Mouse (Mus musculus): Measurements from ENCODE around the gene Krtap19-4. TPM values are rescaled to one million over a fixed set of nuclear protein-coding genes. Genes with fewer than 3 reads are reported as not detected.

The Krtap19-4 gene
- not detected in 2 replicates for polyA plus RNA-seq (2014; fragmentation: Nextera tagmentation; extraction: Ambion mirVana)

DNA sequence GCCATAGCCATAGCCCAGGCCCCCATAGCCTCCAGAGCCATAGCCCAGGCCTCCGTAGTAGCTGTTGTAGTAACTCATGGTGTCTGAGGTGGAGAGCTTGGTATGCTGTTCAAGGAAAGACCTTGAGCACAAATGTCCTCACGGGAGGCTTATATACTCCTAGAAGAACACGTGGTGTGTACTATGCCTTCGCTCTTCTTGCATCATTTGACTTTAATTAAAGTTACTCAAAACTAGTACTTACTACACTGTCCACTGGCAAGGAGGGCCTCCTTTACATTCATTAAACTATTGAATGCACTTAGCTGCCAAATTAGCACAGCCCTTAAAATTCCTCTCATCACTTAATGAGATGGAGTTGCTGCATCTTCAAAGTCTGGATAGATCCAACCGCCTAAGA, at the start of gene Krtap19-4:
Gene Krtap19-4, minus strand, starts transcription at position 101 of the 400 bp plus-strand sequence.
- Histone ChIP-seq H3K9me3 (ENCODE audit: control insufficient read depth, low read length) (no peaks in the 10 kb centered on the region), H3K27me3 (ENCODE audit: control insufficient read depth, insufficient read depth, low read length) (no peaks in the 10 kb centered on the region), H3K4me1 (replicated peaks; ENCODE audit: control insufficient read depth, insufficient read depth, low read length) (no peaks in the 10 kb centered on the region), H3K4me3 (ENCODE audit: low read depth, low read length) (no peak within 1 kb of the TSS), H3K9ac (ENCODE audit: low read depth, low read length) (no peak within 1 kb of the TSS), H3K4me2 (replicated peaks; ENCODE audit: low read depth, low read length) (no peak within 1 kb of the TSS), H3K36me3 (ENCODE audit: control insufficient read depth, insufficient read depth, low read length) (no peaks in the 10 kb centered on the region), H3K27ac (ENCODE audit: low read depth, low read length) (no peak within 1 kb of the TSS)
- no peak for DNase-seq (ENCODE audit: low spot score)
- ATAC-seq (ENCODE audit: low FRiP score) = no peak
- WGBS = 89% methylated on average over 5 of the region's 5 CpGs

DNA sequence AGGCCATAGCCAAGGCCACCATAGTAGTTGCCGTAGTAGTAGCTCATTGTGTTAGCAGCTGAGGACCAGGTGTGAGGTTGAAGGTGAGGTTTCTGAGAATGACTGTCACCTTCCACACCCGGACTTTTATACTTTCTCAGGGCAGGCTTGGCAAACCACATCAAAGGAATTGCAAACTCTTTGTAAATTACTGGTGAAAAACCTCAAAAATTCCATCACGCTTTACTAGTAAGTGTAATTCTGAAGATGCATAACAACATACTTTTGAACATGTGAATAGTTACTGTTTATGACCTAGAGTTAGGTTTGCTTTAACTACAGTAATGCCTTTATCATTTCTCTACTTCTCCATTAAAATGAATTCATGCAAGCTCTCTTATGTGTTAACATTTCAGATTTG, 47.3 kb upstream of the Krtap19-4 start, which contains the start of gene Krtap19-9b:
Gene Krtap19-9b, minus strand, starts transcription at position 101 of the 400 bp plus-strand sequence.
- H3K27me3 ChIP-seq (ENCODE audit: control insufficient read depth, insufficient read depth, low read length) = no peaks in the 10 kb centered on the region
- H3K4me1 ChIP-seq (replicated peaks; ENCODE audit: control insufficient read depth, insufficient read depth, low read length) = no peaks in the 10 kb centered on the region
- H3K4me3 ChIP-seq (ENCODE audit: low read depth, low read length) = no peak within 1 kb of the TSS
- H3K27ac ChIP-seq (ENCODE audit: low read depth, low read length) = no peak within 1 kb of the TSS
- WGBS = 93% methylated on average over 3 of the region's 3 CpGs
- DNase-seq (ENCODE audit: low spot score) = no peak
- H3K9me3 ChIP-seq (ENCODE audit: control insufficient read depth, low read length) = no peaks in the 10 kb centered on the region
- H3K36me3 ChIP-seq (ENCODE audit: control insufficient read depth, insufficient read depth, low read length) = no peaks in the 10 kb centered on the region
- H3K4me2 ChIP-seq (replicated peaks; ENCODE audit: low read depth, low read length) = no peak within 1 kb of the TSS
- H3K9ac ChIP-seq (ENCODE audit: low read depth, low read length) = no peak within 1 kb of the TSS
- no peak for ATAC-seq (ENCODE audit: low FRiP score)

DNA sequence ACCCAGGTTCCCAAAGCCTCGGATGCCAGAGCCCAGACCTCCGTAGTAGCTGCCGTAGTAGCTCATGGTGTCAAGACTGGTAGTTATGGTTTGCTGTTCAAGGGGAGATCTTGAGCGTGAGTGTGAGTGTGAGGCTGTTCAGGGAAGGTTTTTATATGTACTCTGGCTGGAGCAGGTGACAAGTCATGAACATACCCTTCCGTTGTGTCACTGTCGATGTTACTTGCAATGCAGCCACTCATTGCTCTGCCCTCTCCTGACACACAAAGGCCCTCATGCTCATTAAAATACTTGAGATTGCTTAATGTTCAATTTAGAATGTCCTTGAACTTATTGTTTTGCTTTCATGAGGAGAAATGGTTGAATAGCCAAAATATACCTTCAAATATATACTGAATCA, 11.5 kb upstream of the Krtap19-4 start, which contains the start of gene Krtap19-5:
Gene Krtap19-5, minus strand, starts transcription at position 101 of the 400 bp plus-strand sequence.
- Histone ChIP-seq H3K4me1 (replicated peaks; ENCODE audit: control insufficient read depth, insufficient read depth, low read length) (no peaks in the 10 kb centered on the region), H3K36me3 (ENCODE audit: control insufficient read depth, insufficient read depth, low read length) (no peaks in the 10 kb centered on the region), H3K27ac (ENCODE audit: low read depth, low read length) (no peak within 1 kb of the TSS), H3K9me3 (ENCODE audit: control insufficient read depth, low read length) (no peaks in the 10 kb centered on the region), H3K4me3 (ENCODE audit: low read depth, low read length) (no peak within 1 kb of the TSS), H3K9ac (ENCODE audit: low read depth, low read length) (no peak within 1 kb of the TSS), H3K4me2 (replicated peaks; ENCODE audit: low read depth, low read length) (no peak within 1 kb of the TSS), H3K27me3 (ENCODE audit: control insufficient read depth, insufficient read depth, low read length) (no peaks in the 10 kb centered on the region)
- ATAC-seq (ENCODE audit: low FRiP score) = no peak
- WGBS = 96% methylated on average over 6 of the region's 6 CpGs
- no peak for DNase-seq (ENCODE audit: low spot score)

DNA sequence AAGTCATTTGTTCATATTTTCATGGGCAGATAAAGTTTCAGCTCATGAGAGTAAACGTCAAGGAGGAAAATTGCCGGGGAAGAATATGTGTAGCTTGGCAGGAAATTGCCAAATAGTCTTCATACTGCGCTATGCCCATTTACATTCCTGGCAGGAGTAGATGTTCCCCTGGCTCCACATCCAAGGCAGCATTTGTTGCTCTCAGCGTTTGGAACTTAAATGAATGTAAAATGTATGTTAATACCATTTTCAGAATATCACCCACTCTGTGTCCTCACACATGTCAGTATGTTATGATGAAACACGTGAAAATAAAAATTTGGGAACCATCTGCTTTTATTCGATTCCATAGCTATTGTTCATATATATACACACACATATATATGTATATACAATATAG, 2.0 kb upstream of the Krtap19-4 start:
- 90% methylated on average over 6 of the region's 6 CpGs for WGBS
- H3K36me3 ChIP-seq (ENCODE audit: control insufficient read depth, insufficient read depth, low read length) = no peaks in the 10 kb centered on the region
- H3K9ac ChIP-seq (ENCODE audit: low read depth, low read length) = no peak overlapping the region
- ATAC-seq (ENCODE audit: low FRiP score) (no peak), DNase-seq (ENCODE audit: low spot score) (no peak)
- no peaks in the 10 kb centered on the region for H3K9me3 ChIP-seq (ENCODE audit: control insufficient read depth, low read length)
- H3K27me3 ChIP-seq (ENCODE audit: control insufficient read depth, insufficient read depth, low read length) = no peaks in the 10 kb centered on the region
- no peak overlapping the region for H3K27ac ChIP-seq (ENCODE audit: low read depth, low read length)
- no peak overlapping the region for H3K4me3 ChIP-seq (ENCODE audit: low read depth, low read length)
- H3K4me1 ChIP-seq (replicated peaks; ENCODE audit: control insufficient read depth, insufficient read depth, low read length) = no peaks in the 10 kb centered on the region
- H3K4me2 ChIP-seq (replicated peaks; ENCODE audit: low read depth, low read length) = no peak overlapping the region

DNA sequence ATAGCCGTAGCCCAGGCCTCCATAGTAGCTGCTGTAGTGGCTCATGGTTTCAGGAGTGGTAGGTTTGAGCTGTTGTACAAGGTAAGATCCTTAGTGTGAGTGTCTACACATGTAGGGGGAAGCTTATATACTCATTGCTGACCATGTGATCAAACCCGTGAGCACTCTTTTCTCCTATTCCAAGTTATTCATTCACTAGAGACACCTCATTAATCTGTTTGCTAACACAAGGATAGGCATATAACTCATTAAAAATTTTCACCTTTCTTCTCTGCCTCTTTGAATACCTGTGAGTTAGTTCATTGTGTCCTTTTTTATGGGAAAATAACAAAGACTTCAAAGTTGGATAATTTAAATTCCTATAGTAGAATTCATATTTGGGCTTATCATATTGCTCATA, 7.0 kb downstream of the Krtap19-4 start, which contains the start of gene Krtap19-3:
Gene Krtap19-3, minus strand, starts transcription at position 101 of the 400 bp plus-strand sequence.
- Histone ChIP-seq H3K4me1 (replicated peaks; ENCODE audit: control insufficient read depth, insufficient read depth, low read length) (no peaks in the 10 kb centered on the region), H3K4me3 (ENCODE audit: low read depth, low read length) (no peak within 1 kb of the TSS), H3K9ac (ENCODE audit: low read depth, low read length) (no peak within 1 kb of the TSS), H3K27ac (ENCODE audit: low read depth, low read length) (no peak within 1 kb of the TSS), H3K9me3 (ENCODE audit: control insufficient read depth, low read length) (no peaks in the 10 kb centered on the region), H3K4me2 (replicated peaks; ENCODE audit: low read depth, low read length) (no peak within 1 kb of the TSS), H3K27me3 (ENCODE audit: control insufficient read depth, insufficient read depth, low read length) (no peaks in the 10 kb centered on the region), H3K36me3 (ENCODE audit: control insufficient read depth, insufficient read depth, low read length) (no peaks in the 10 kb centered on the region)
- DNase-seq (ENCODE audit: low spot score) (no peak), ATAC-seq (ENCODE audit: low FRiP score) (no peak)
- WGBS = 84% methylated on average over 2 of the region's 2 CpGs

DNA sequence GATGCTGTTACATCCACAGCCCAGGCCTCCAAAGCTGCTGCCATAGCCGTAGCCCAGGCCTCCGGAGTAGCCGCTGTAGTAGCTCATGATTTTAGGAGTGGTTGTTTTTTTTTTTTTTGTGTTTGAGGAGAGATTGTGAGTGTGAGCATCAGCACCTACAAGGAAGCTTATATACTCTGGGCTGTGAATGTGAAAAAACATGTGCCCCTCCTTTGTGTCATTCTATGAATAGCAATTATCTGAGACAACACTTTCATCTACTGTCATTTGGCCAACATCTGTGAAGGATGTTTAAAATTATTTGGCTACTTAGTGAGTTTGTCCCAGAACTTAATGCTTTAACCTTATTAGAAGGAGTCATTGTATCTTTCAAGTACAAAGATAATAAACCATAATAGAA, 10.7 kb downstream of the Krtap19-4 start, which contains the start of gene Krtap19-2:
Gene Krtap19-2, minus strand, starts transcription at position 101 of the 400 bp plus-strand sequence.
- Histone ChIP-seq H3K4me3 (ENCODE audit: low read depth, low read length) (no peak within 1 kb of the TSS), H3K27ac (ENCODE audit: low read depth, low read length) (no peak within 1 kb of the TSS), H3K4me2 (replicated peaks; ENCODE audit: low read depth, low read length) (no peak within 1 kb of the TSS), H3K9ac (ENCODE audit: low read depth, low read length) (no peak within 1 kb of the TSS), H3K27me3 (ENCODE audit: control insufficient read depth, insufficient read depth, low read length) (no peaks in the 10 kb centered on the region), H3K36me3 (ENCODE audit: control insufficient read depth, insufficient read depth, low read length) (no peaks in the 10 kb centered on the region), H3K9me3 (ENCODE audit: control insufficient read depth, low read length) (no peaks in the 10 kb centered on the region), H3K4me1 (replicated peaks; ENCODE audit: control insufficient read depth, insufficient read depth, low read length) (no peaks in the 10 kb centered on the region)
- DNase-seq (ENCODE audit: low spot score) = no peak
- ATAC-seq (ENCODE audit: low FRiP score) = no peak
- 92% methylated on average over 3 of the region's 3 CpGs for WGBS

DNA sequence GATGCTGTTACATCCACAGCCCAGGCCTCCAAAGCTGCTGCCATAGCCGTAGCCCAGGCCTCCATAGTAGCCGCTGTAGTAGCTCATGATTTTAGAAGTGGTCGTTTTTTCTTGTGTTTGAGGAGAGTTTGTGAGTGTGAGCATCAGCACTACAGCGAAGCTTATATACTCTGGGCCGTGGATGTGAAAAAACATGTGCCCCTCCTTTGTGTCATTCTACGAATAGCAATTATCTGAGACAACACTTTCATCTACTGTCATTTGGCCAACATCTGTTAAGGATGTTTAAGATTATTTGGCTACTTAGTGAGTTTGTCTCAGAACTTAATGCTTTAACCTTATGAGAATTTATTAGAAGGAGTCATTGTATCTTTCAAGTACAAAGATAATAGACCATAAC, 15.6 kb downstream of the Krtap19-4 start, which contains the start of gene Krtap19-1:
Gene Krtap19-1, minus strand, starts transcription at position 101 of the 400 bp plus-strand sequence.
- H3K4me1 ChIP-seq (replicated peaks; ENCODE audit: control insufficient read depth, insufficient read depth, low read length) = no peaks in the 10 kb centered on the region
- H3K4me2 ChIP-seq (replicated peaks; ENCODE audit: low read depth, low read length) = no peak within 1 kb of the TSS

DNA sequence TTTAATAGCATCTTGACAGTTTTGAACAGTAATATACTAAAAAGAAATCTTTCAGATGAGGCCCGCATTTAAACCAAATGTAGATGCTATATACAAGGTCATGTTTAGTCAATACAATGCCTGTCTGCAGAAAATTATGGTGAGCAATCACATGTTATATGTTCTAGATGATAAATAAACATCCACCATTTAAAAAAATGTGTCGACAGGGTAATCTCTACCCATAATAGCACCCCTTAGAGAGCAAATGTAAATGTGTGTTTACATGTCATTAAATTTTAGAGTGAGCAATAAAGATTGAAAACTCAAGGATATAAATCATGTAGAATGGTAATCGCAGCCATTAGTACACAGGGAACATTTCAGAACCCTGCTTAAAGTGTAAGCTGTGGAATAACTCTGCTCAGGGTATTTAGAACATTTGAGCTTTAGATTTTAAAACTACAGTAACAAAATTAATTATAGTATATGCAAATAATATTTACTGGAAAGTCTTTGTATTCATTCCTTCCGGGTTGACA, 19.9 kb downstream of the Krtap19-4 start:
- Histone ChIP-seq H3K9ac (ENCODE audit: low read depth, low read length) (no peak overlapping the region), H3K9me3 (ENCODE audit: control insufficient read depth, low read length) (no peaks in the 10 kb centered on the region), H3K4me2 (replicated peaks; ENCODE audit: low read depth, low read length) (no peak overlapping the region), H3K36me3 (ENCODE audit: control insufficient read depth, insufficient read depth, low read length) (no peaks in the 10 kb centered on the region), H3K27me3 (ENCODE audit: control insufficient read depth, insufficient read depth, low read length) (no peaks in the 10 kb centered on the region), H3K4me3 (ENCODE audit: low read depth, low read length) (no peak overlapping the region), H3K27ac (ENCODE audit: low read depth, low read length) (no peak overlapping the region), H3K4me1 (replicated peaks; ENCODE audit: control insufficient read depth, insufficient read depth, low read length) (no peaks in the 10 kb centered on the region)
- 91% methylated on average over 4 of the region's 4 CpGs for WGBS
- ATAC-seq (ENCODE audit: low FRiP score) (no peak), DNase-seq (ENCODE audit: low spot score) (no peak)

More for the DNA sequence above, 15.6 kb downstream of the Krtap19-4 start, which contains the start of gene Krtap19-1:
- no peak within 1 kb of the TSS for H3K4me3 ChIP-seq (ENCODE audit: low read depth, low read length)
- no peak within 1 kb of the TSS for H3K9ac ChIP-seq (ENCODE audit: low read depth, low read length)
- no peaks in the 10 kb centered on the region for H3K36me3 ChIP-seq (ENCODE audit: control insufficient read depth, insufficient read depth, low read length)
- no peaks in the 10 kb centered on the region for H3K9me3 ChIP-seq (ENCODE audit: control insufficient read depth, low read length)
- no peaks in the 10 kb centered on the region for H3K27me3 ChIP-seq (ENCODE audit: control insufficient read depth, insufficient read depth, low read length)
- 89% methylated on average over 6 of the region's 6 CpGs for WGBS
- DNase-seq (ENCODE audit: low spot score) (no peak), ATAC-seq (ENCODE audit: low FRiP score) (no peak)
- no peak within 1 kb of the TSS for H3K27ac ChIP-seq (ENCODE audit: low read depth, low read length)

DNA sequence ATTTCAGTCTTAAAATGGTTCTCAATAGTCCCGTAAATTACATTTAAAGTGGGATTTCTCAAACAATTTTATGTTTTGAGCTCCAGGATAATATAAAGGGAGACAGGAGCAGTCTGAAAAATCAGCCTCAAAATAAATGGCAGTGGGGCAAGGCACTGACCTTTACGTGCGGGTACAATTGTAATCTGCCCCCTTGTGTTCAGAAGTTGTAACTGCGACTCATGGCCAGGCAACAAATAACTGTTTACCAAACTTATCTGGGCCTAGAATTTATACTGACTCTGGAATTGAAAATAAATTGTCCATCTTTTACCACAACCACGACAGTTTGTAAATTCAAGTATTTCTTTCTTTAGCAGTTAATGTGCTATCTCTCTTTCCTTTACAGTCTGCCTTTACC, 33.4 kb downstream of the Krtap19-4 start:
- 17% methylated on average over 5 of the region's 5 CpGs for WGBS
- Histone ChIP-seq H3K4me1 (replicated peaks; ENCODE audit: control insufficient read depth, insufficient read depth, low read length) (no peaks in the 10 kb centered on the region), H3K27ac (ENCODE audit: low read depth, low read length) (no peak overlapping the region), H3K27me3 (ENCODE audit: control insufficient read depth, insufficient read depth, low read length) (no peaks in the 10 kb centered on the region), H3K4me3 (ENCODE audit: low read depth, low read length) (no peak overlapping the region), H3K9ac (ENCODE audit: low read depth, low read length) (no peak overlapping the region), H3K36me3 (ENCODE audit: control insufficient read depth, insufficient read depth, low read length) (no peaks in the 10 kb centered on the region), H3K4me2 (replicated peaks; ENCODE audit: low read depth, low read length) (no peak overlapping the region), H3K9me3 (ENCODE audit: control insufficient read depth, low read length) (no peaks in the 10 kb centered on the region)
- DNase-seq (ENCODE audit: low spot score) (peak; percentile 55), ATAC-seq (ENCODE audit: low FRiP score) (no peak)
